Mouse (Mus musculus) CH12.LX (cell line): ENCODE results near the gene Psme3. TPM values are rescaled to one million over a fixed set of nuclear protein-coding genes. Genes with fewer than 3 reads are reported as not detected.
A peak's percentile ranks its signal among the peaks of the same experiment; 100 is the strongest.

Source experiments
- DNase-seq: peaks from one replicate; pipeline ENCODE4 v3.0.0-alpha.2; 2013; ENCODE audit errors: extremely low read depth
- H3K27ac ChIP-seq: 2 replicates; pipeline ENCODE4 v1.5.1; 2012; ENCODE audit warnings: low read depth, mild to moderate bottlenecking, control low read depth, moderate library complexity; ENCODE audit not compliant: insufficient read depth
- H3K27me3 ChIP-seq: replicated peaks from 2 replicates; pipeline ENCODE3; 2012; ENCODE audit warnings: inconsistent platforms
- H3K36me3 ChIP-seq, 2 experiments: replicated peaks in 1 of 2; 2 replicates each; pipeline versions ENCODE3 to v1.6.1; 2012; ENCODE audit warnings: inconsistent platforms in 1 of 2, low read length in 1 of 2, mild to moderate bottlenecking in 1 of 2, mixed read lengths in 1 of 2, moderate library complexity in 1 of 2; ENCODE audit not compliant: control insufficient read depth in 1 of 2, insufficient read depth in 1 of 2
- H3K4me1 ChIP-seq, 2 experiments: 2 replicates each; pipeline ENCODE4 v1.6.1; 2012; ENCODE audit warnings: inconsistent platforms in 1 of 2, moderate library complexity in 1 of 2; ENCODE audit not compliant: insufficient read depth in 2 of 2, control insufficient read depth in 1 of 2
- H3K4me2 ChIP-seq: 2 replicates; pipeline ENCODE4 v1.6.1; 2012; ENCODE audit warnings: low read depth, mild to moderate bottlenecking, control low read depth; ENCODE audit not compliant: poor library complexity, insufficient read depth, severe bottlenecking
- H3K4me3 ChIP-seq, 3 experiments: fragments of 150-350 bp in 1 of 3; sonication (generic) in 1 of 3; replicated peaks in 1 of 3; 2 replicates each; pipeline versions ENCODE3 to v1.5.1; 2011 to 2012; ENCODE audit warnings: low read depth in 2 of 3, low read length in 2 of 3, mild to moderate bottlenecking in 2 of 3, moderate library complexity in 2 of 3, control low read depth in 1 of 3, improper control_type of control experiment in 1 of 3, inconsistent platforms in 1 of 3, mixed read lengths in 1 of 3; ENCODE audit not compliant: poor library complexity in 1 of 3
- H3K79me2 ChIP-seq: replicated peaks from 2 replicates; pipeline ENCODE4 v1.6.1; 2012; ENCODE audit warnings: mild to moderate bottlenecking, moderate library complexity; ENCODE audit not compliant: control insufficient read depth, poor library complexity, insufficient read depth, severe bottlenecking; ENCODE audit errors: extremely low read depth
- H3K9ac ChIP-seq: 2 replicates; pipeline ENCODE4 v1.6.1; 2012; ENCODE audit warnings: low read depth, mild to moderate bottlenecking, control low read depth, moderate library complexity; ENCODE audit not compliant: insufficient read depth
- H3K9me3 ChIP-seq: replicated peaks from 2 replicates; pipeline ENCODE3; 2012; ENCODE audit warnings: low read length, inconsistent platforms, mixed read lengths
- BHLHE40 ChIP-seq: IDR thresholded peaks from 2 replicates; pipeline ENCODE4 v1.6.1; 2011; ENCODE audit warnings: mild to moderate bottlenecking, low read depth, low read length, improper control_type of control experiment
- CHD2 ChIP-seq: IDR thresholded peaks from 2 replicates; pipeline ENCODE4 v1.6.1; 2011; ENCODE audit warnings: low read length, improper control_type of control experiment
- CTCF ChIP-seq, 2 experiments: IDR thresholded peaks in 1 of 2; conservative IDR thresholded peaks in 1 of 2; 2 replicates each; pipeline ENCODE4 v1.5.1; 2011 to 2012; ENCODE audit warnings: low read depth in 2 of 2, low read length in 2 of 2, improper control_type of control experiment in 1 of 2, inconsistent platforms in 1 of 2, mild to moderate bottlenecking in 1 of 2, moderate library complexity in 1 of 2
- E2F4 ChIP-seq: IDR thresholded peaks from 2 replicates; pipeline ENCODE4 v1.6.1; 2011; ENCODE audit warnings: low read depth, low read length, improper control_type of control experiment; ENCODE audit not compliant: insufficient replicate concordance
- ELF1 ChIP-seq: IDR thresholded peaks from 2 replicates; pipeline ENCODE4 v1.6.1; 2014; ENCODE audit warnings: low read depth, mild to moderate bottlenecking, inconsistent platforms, low read length, improper control_type of control experiment
- EP300 ChIP-seq: IDR thresholded peaks from 2 replicates; pipeline ENCODE4 v1.6.1; 2011; ENCODE audit warnings: low read length, improper control_type of control experiment
- ETS1 ChIP-seq: conservative IDR thresholded peaks from 2 replicates; pipeline ENCODE4 v1.6.1; 2012; ENCODE audit warnings: low read depth, mild to moderate bottlenecking, inconsistent platforms, low read length, improper control_type of control experiment, moderate library complexity
- GABPA ChIP-seq: IDR thresholded peaks from 2 replicates; pipeline ENCODE4 v1.6.1; 2012; ENCODE audit warnings: low read depth, low read length, improper control_type of control experiment, inconsistent platforms; ENCODE audit not compliant: insufficient replicate concordance
- HCFC1 ChIP-seq: IDR thresholded peaks from 2 replicates; pipeline ENCODE4 v1.6.1; 2012; ENCODE audit warnings: low read depth, mild to moderate bottlenecking, inconsistent platforms, low read length, improper control_type of control experiment
- IRF4 ChIP-seq: IDR thresholded peaks from 2 replicates; pipeline ENCODE4 v1.6.1; 2014; ENCODE audit warnings: low read depth, mild to moderate bottlenecking, inconsistent platforms, low read length, improper control_type of control experiment
- JUN ChIP-seq: IDR thresholded peaks from 2 replicates; pipeline ENCODE4 v1.6.1; 2011; ENCODE audit warnings: low read depth, mild to moderate bottlenecking, low read length, improper control_type of control experiment, moderate library complexity; ENCODE audit not compliant: insufficient read depth
- JUND ChIP-seq: conservative IDR thresholded peaks from 2 replicates; pipeline ENCODE4 v1.6.1; 2011; ENCODE audit warnings: low read depth, low read length, improper control_type of control experiment
- KAT2A ChIP-seq: IDR thresholded peaks from 2 replicates; pipeline ENCODE4 v1.6.1; 2012; ENCODE audit warnings: low read length, improper control_type of control experiment, inconsistent platforms; ENCODE audit not compliant: insufficient replicate concordance
- MAX ChIP-seq: IDR thresholded peaks from 2 replicates; pipeline ENCODE4 v1.6.1; 2011; ENCODE audit warnings: low read length, improper control_type of control experiment
- MXI1 ChIP-seq: IDR thresholded peaks from 2 replicates; pipeline ENCODE4 v1.6.1; 2011; ENCODE audit warnings: mild to moderate bottlenecking, low read depth, low read length, improper control_type of control experiment
- MYC ChIP-seq: IDR thresholded peaks from 2 replicates; pipeline ENCODE4 v1.6.1; 2011; ENCODE audit warnings: low read depth, mild to moderate bottlenecking, improper control_type of control experiment, low read length
- POLR2A ChIP-seq: IDR thresholded peaks from 2 replicates; pipeline ENCODE4 v1.6.1; 2011; ENCODE audit warnings: low read depth, mild to moderate bottlenecking, improper control_type of control experiment, low read length
- POLR2AphosphoS2 ChIP-seq: IDR thresholded peaks from 2 replicates; pipeline ENCODE4 v1.6.1; 2011; ENCODE audit warnings: low read depth, low read length, improper control_type of control experiment
- SMC3 ChIP-seq: IDR thresholded peaks from 2 replicates; pipeline ENCODE4 v1.6.1; 2011; ENCODE audit warnings: low read depth, low read length, improper control_type of control experiment
- TCF12 ChIP-seq: IDR thresholded peaks from 2 replicates; pipeline ENCODE4 v1.6.1; 2014; ENCODE audit warnings: low read depth, mild to moderate bottlenecking, inconsistent platforms, low read length, improper control_type of control experiment
- UBTF ChIP-seq: IDR thresholded peaks from 2 replicates; pipeline ENCODE4 v1.6.1; 2012; ENCODE audit warnings: low read depth, mild to moderate bottlenecking, inconsistent platforms, low read length, improper control_type of control experiment, moderate library complexity
- USF1 ChIP-seq: IDR thresholded peaks from 2 replicates; pipeline ENCODE4 v1.6.1; 2014; ENCODE audit warnings: low read depth, mild to moderate bottlenecking, inconsistent platforms, low read length, improper control_type of control experiment
- ZKSCAN1 ChIP-seq: IDR thresholded peaks from 2 replicates; pipeline ENCODE4 v1.6.1; 2012; ENCODE audit warnings: low read depth, inconsistent platforms, low read length, improper control_type of control experiment, borderline replicate concordance
- ZMIZ1 ChIP-seq: IDR thresholded peaks from 2 replicates; pipeline ENCODE4 v1.6.1; 2012; ENCODE audit warnings: low read depth, mild to moderate bottlenecking, inconsistent platforms, low read length, improper control_type of control experiment
- ZNF384 ChIP-seq: IDR thresholded peaks from 2 replicates; pipeline ENCODE4 v1.6.1; 2012; ENCODE audit warnings: low read depth, low read length, improper control_type of control experiment, inconsistent platforms
- dilution Hi-C: fragments of 300-500 bp; cut with MboI; formaldehyde crosslinking; loops from 2 replicates; pipeline ENCODE4 v1.14.3; 2020; ENCODE audit warnings: low sequenced_read_pairs; ENCODE audit not compliant: extremely low pct_unique_long_range_greater_than_20kb, extremely low pct_ligation_motif_present
- in situ Hi-C: fragments of 300-500 bp; cut with MboI; formaldehyde crosslinking; loops from 3 replicates; pipeline ENCODE4 v1.14.3; 2019; ENCODE audit warnings: low sequenced_read_pairs, low pct_ligation_motif_present, low pct_unique_long_range_greater_than_20kb, mixed read lengths
- polyA plus RNA-seq: library from polyadenylated mRNA; unstranded; fragments of >175 nt; gene quantifications from 2 replicates; pipeline ENCODE4 v1.2.1, GENCODE M21; 2012; ENCODE audit warnings: low read depth; ENCODE audit not compliant: insufficient read length
- total RNA-seq, 2 experiments: library from RNA; depleted of rRNA; stranded (reverse); fragments of 300-350 nt in 1 of 2; fragments of >200 nt in 1 of 2; gene quantifications; 2 replicates each; pipeline ENCODE4 v1.2.3; 2012 to 2014

Gene Psme3
- total and polyA plus RNA-seq, 3 experiments: 86.1 to 527 (median 208) TPM

GRCm38 (mm10) chr11:101347083-101347775 lies 31.2 kb downstream of the Psme3 start:
- H3K79me2 ChIP-seq: no peaks in the 10 kb centered on the region
- H3K4me2 ChIP-seq: no peak overlapping the region
- no peak overlapping the region for H3K9ac ChIP-seq
- peaks cover 10% of the 10 kb centered on the region for H3K9me3 ChIP-seq
- no peaks in the 10 kb centered on the region for H3K36me3 ChIP-seq
- H3K27me3 ChIP-seq: peaks cover 6% of the 10 kb centered on the region
- no peak for DNase-seq
- no peak overlapping the region for H3K27ac ChIP-seq
- in situ Hi-C loops: no loop called here
- TF ChIP-seq MAX (no peak), USF1 (no peak), SMC3 (no peak), ETS1 (no peak), HCFC1 (no peak), JUND (no peak), ELF1 (no peak), CTCF (conservative IDR thresholded peaks at IDR 0.05 in 1 of 2, IDR thresholded peaks at IDR 0.05 in 1 of 2; ENCODE audit: low read depth in 2 of 2, low read length in 2 of 2) (peak in 1 of 2 experiments; percentile 27; a peak in 2 of 4 replicates), UBTF (no peak)
- dilution Hi-C loops: no loop called here
- H3K4me1 ChIP-seq: peaks cover 7 to 8% of the 10 kb centered on the region in 2 experiments
- no peak overlapping the region for H3K4me3 ChIP-seq

DNA sequence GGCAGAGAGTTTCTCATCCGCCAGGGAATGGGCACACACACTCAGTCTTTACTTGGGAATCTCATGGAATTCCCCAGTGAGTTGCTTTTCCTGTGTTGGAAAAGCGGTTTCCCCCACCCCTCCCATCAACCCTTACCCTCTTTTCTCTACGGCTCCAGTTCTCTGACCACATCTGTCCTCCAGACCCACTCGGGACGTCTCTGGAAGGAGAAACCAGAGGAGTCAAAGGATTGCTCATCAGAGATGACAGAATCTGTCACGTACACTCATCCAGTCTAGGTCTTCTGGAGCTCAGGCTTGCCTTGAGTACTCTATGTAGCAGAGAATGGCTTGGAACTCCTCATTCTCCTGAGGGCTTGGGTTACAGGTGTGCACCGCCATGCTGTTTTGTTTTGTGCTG lies 32.8 kb downstream of the Psme3 start:
- dilution Hi-C loops: no loop called here

DNA sequence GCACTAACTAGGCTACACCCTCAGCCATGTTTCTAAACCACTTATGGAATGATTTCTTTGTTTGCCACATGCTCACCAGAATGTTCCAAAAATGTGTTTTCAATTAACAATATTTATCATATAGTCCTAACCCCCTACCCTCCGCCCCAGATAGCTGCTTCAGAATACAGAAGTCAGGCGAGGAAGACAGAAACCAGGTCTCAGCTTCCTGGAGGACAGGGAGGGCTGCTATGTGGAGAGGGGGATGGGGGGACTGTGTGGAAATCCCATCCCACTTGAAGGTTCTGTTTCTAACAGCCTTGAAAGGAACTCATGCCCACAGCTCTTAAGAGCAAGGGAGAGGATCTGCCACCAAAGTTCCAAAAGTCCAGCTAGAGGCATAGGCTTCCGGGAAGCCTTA lies 33.2 kb downstream of the Psme3 start:
- dilution Hi-C loops (no loop called here), in situ Hi-C loops (no loop called here)
- peaks cover 5 to 8% of the 10 kb centered on the region in 2 experiments; a peak in 3 of 4 replicates for H3K4me1 ChIP-seq
- peaks cover 10% of the 10 kb centered on the region for H3K9me3 ChIP-seq
- no peak overlapping the region for H3K4me2 ChIP-seq
- DNase-seq: no peak
- no peak overlapping the region for H3K4me3 ChIP-seq
- H3K9ac ChIP-seq: no peak overlapping the region
- H3K79me2 ChIP-seq: no peaks in the 10 kb centered on the region
- H3K27ac ChIP-seq: no peak overlapping the region
- H3K27me3 ChIP-seq: peaks cover 6% of the 10 kb centered on the region
- H3K36me3 ChIP-seq: no peaks in the 10 kb centered on the region
- no peak for TF ChIP-seq JUND
- TF ChIP-seq ZMIZ1: no peak
- no peak for TF ChIP-seq POLR2A
- no peak for TF ChIP-seq ZNF384
- no peak for TF ChIP-seq E2F4
- TF ChIP-seq EP300: no peak
- no peak for TF ChIP-seq MXI1
- no peak for TF ChIP-seq MYC
- TF ChIP-seq POLR2AphosphoS2: no peak
- TF ChIP-seq TCF12: no peak
- no peak for TF ChIP-seq UBTF
- TF ChIP-seq BHLHE40: no peak
- no peak for TF ChIP-seq CHD2
- no peak for TF ChIP-seq IRF4
- TF ChIP-seq SMC3: no peak
- no peak for TF ChIP-seq ETS1
- TF ChIP-seq USF1: no peak

More for the DNA sequence above, 32.8 kb downstream of the Psme3 start:
- TF ChIP-seq MXI1 (no peak), ELF1 (no peak), MYC (no peak), ZKSCAN1 (no peak), GABPA (no peak), JUN (no peak), KAT2A (no peak), POLR2A (no peak)
- TF ChIP-seq, all 38 proteins: peak for 0
- no peaks in the 10 kb centered on the region for H3K79me2 ChIP-seq
- H3K4me2 ChIP-seq: no peak overlapping the region
- no peaks in the 10 kb centered on the region for H3K36me3 ChIP-seq
- H3K4me3 ChIP-seq: no peak overlapping the region
- H3K9me3 ChIP-seq: peaks cover 10% of the 10 kb centered on the region
- DNase-seq: no peak
- peaks cover 6% of the 10 kb centered on the region for H3K27me3 ChIP-seq
- in situ Hi-C loops: no loop called here
- no peak overlapping the region for H3K9ac ChIP-seq
- no peak overlapping the region for H3K27ac ChIP-seq
- peaks cover 7 to 8% of the 10 kb centered on the region in 2 experiments for H3K4me1 ChIP-seq
